Mouse (Mus musculus) heart, embryonic 13.5 days (tissue): ENCODE measurements at regions not wholly inside any gene's neighbourhood (a gene's known extent, or its start where the extent isn't known, plus 50 kb on each side); places are given as distances from the start of the nearest gene placed in this dataset.

Experiments used
- ATAC-seq: fragments of 200-750 bp; cut with Nextera tagmentation; 2 replicates; pipeline ENCODE4 v1.8.0; 2017; ENCODE audit warnings: moderate TSS enrichment; ENCODE audit not compliant: insufficient number of reproducible peaks, low FRiP score, low TSS enrichment; ENCODE audit errors: extremely low read depth
- H3K27ac ChIP-seq: fragments of 300-500 bp; sonication (generic); replicated peaks from 2 replicates; pipeline ENCODE4 v1.5.1; 2015; ENCODE audit warnings: moderate library complexity, mild to moderate bottlenecking, inconsistent platforms
- H3K27me3 ChIP-seq: fragments of 300-500 bp; sonication (generic); replicated peaks from 2 replicates; pipeline ENCODE4 v1.6.1; 2015; ENCODE audit warnings: mild to moderate bottlenecking, inconsistent platforms
- H3K36me3 ChIP-seq: fragments of 300-500 bp; sonication (generic); 2 replicates; pipeline ENCODE4 v1.6.1; 2015; ENCODE audit warnings: mild to moderate bottlenecking, inconsistent platforms
- H3K4me1 ChIP-seq: fragments of 300-500 bp; sonication (generic); 2 replicates; pipeline ENCODE4 v1.6.1; 2015; ENCODE audit warnings: inconsistent platforms
- H3K4me2 ChIP-seq: fragments of 300-500 bp; sonication (generic); 2 replicates; pipeline ENCODE4 v1.6.1; 2015; ENCODE audit warnings: inconsistent platforms, mild to moderate bottlenecking, moderate library complexity
- H3K4me3 ChIP-seq: fragments of 300-500 bp; sonication (generic); 2 replicates; pipeline ENCODE4 v1.5.1; 2015; ENCODE audit warnings: moderate library complexity, mild to moderate bottlenecking, inconsistent platforms
- H3K9ac ChIP-seq: fragments of 300-500 bp; sonication (generic); 2 replicates; pipeline ENCODE4 v1.6.1; 2015; ENCODE audit warnings: inconsistent platforms, mild to moderate bottlenecking, moderate library complexity
- H3K9me3 ChIP-seq: fragments of 300-500 bp; sonication (generic); 2 replicates; pipeline ENCODE4 v1.6.1; 2016; ENCODE audit warnings: inconsistent platforms
- WGBS: fragments of 180-500 bp; shearing (Covaris S2); methylation state at CpG from one replicate; pipeline ENCODE4 v1.1.7; 2015; ENCODE audit warnings: mixed read lengths; 5-methylcytosine and 5-hydroxymethylcytosine counted together

DNA sequence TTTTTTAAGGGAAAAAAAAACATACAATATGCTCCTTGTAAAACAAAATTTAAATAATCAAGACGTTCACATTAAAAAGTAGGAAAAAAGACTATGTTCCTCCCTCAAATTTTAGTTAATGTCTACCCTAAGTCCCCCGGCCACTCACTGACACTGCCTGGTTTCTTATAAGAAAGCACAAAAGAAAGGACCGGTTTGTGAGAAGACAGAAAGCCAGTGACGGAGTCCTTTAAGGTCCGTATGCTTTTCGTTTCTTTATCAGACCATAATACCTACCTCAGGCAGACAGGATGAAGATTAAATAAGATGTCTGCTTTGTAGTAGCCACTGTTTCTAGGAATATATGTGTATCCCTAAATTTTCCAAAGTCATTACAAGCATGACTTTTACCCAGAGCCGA, 164.3 kb downstream of the Npr3 start:
- peak overlapping the region; percentile 68 for H3K4me2 ChIP-seq
- no peak for ATAC-seq
- no peaks in the 10 kb centered on the region for H3K27me3 ChIP-seq
- WGBS, result 47% methylated on average over 7 of the region's 7 CpGs
- peak overlapping the region; percentile 59; the same call in 1 of the 2 replicates for H3K27ac ChIP-seq
- no peak overlapping the region for H3K4me3 ChIP-seq
- H3K9me3 ChIP-seq, result no peaks in the 10 kb centered on the region
- peaks cover 35% of the 10 kb centered on the region for H3K4me1 ChIP-seq
- H3K9ac ChIP-seq, result no peak overlapping the region
- H3K36me3 ChIP-seq, result no peaks in the 10 kb centered on the region

DNA sequence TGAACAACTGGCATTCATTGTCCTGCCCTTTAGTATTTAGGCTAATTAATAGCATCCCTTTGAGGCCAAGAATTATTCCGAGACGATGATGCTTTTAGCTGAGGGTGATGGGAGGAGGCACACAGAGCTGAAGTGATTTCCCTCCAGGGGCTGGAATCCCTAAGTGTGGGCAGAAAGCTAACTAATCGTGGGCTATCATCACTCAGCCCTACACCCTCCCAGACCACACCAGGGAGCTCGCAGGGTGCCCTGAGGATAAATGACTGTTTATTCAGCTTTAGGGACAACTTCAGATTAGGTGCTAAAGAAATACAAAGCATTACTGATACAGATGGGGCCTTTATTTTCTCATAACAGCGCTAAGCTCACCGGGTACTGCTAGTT, 164.7 kb downstream of the Npr3 start:
- peaks cover 35% of the 10 kb centered on the region for H3K4me1 ChIP-seq
- H3K27me3 ChIP-seq, result no peaks in the 10 kb centered on the region
- H3K9ac ChIP-seq, result peak overlapping the region; percentile 67
- H3K4me3 ChIP-seq, result peak overlapping the region; percentile 39
- no peaks in the 10 kb centered on the region for H3K36me3 ChIP-seq
- 9% methylated on average over 6 of the region's 6 CpGs for WGBS
- peak overlapping the region; percentile 68 for H3K4me2 ChIP-seq
- no peaks in the 10 kb centered on the region for H3K9me3 ChIP-seq
- peak overlapping the region; percentile 59 for H3K27ac ChIP-seq
- no peak for ATAC-seq

DNA sequence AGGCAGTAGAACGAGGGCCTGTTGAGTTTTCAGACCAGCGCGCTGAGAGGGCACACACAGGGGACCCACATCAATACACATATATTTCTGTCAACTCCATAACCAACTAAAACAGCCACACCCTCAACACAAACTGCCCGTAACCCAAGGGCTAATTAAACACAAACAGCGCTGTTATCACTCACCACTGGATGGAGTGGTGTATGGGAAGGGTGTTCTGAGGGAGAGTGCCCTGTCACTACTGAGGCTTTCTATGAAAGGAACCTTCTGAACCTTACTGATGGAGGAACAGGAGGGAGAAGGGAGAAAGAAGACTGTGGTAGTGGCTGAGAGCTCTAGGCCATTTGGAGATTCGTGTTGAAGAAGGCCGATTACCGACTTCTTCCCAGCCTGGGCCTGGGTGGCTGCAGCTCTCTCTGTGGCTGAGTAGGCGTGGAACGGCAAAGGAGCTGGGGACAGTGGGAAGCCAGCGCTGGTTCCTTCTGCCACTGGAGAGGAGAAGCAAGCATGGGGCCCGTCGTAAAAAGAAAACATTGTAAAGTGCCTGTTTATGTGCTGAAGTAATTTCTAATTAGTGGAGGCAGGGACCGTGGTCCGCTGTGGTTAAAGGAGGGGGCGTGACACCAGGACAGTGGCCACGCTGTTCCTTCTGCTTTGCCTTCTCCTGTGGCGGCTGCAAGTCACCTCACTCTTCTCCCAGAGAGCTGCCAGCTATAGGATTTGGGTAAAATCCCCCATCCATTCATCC, 165.3 kb downstream of the Npr3 start:
- Histone ChIP-seq H3K9ac (peak overlapping the region; percentile 67), H3K4me3 (peak overlapping the region; percentile 39), H3K27me3 (no peaks in the 10 kb centered on the region), H3K4me1 (peaks cover 35% of the 10 kb centered on the region), H3K36me3 (no peaks in the 10 kb centered on the region), H3K9me3 (no peaks in the 10 kb centered on the region), H3K27ac (peak overlapping the region; percentile 59), H3K4me2 (peak overlapping the region; percentile 68)
- no peak for ATAC-seq
- WGBS, result 21% methylated on average over 18 of the region's 18 CpGs

DNA sequence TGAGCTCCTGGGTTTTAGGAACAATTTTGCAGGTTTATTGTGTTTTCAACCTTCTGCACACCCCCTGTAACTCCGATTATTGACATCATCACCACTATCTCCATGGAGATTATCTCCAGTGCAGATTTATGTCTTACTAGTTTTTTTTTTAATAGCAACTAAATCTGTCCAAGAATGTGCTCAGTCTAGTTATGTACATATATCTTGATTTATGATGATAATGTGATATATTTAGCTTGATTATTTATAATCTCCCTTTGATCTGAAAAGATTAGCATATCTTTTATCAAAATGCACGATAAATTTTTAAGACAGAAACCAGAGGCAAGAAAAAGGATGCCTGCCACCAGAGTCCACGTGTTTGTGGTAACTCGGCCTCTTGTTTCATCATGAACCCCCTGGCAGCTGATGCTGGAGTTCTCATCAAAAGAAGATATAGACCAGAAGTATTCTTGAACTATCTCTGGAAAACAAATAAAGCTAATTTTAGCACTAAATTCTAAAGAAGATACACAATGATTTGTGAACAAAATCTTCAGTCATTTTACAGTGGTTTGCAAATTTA, 169.6 kb downstream of the Npr3 start:
- no peak overlapping the region for H3K27ac ChIP-seq
- no peak for ATAC-seq
- 59% methylated on average over 4 of the region's 4 CpGs for WGBS

DNA sequence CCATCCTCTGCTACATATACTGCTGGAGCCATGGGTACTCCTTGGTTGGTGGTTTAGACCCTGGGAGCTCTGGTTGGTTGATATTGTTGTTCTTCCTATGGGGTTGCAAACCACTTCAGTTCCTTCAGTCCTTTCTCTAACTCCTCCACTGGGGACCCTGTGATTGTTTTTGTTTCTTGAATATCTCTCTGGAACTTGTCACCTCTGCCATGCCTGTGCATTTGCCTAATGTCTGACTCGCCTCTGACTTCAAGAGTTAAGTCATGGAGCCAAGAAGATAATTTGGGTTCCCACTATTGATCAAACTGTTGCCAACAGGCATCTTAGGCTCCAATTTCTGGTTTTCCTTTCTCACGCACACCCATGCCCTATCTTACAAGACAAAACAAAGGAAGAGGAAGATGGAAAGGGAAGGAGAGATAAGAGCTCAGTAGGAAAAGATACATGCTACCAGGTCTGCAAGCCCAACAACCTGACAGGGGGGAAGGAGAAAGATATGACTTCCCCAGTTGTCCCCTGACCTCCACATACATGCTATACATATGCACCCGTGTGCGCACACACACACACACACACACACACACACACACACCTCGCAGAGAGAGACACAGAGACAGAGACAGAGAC, 172.3 kb downstream of the Npr3 start:
- Histone ChIP-seq H3K36me3 (no peaks in the 10 kb centered on the region), H3K9me3 (no peaks in the 10 kb centered on the region), H3K4me2 (no peak overlapping the region), H3K27me3 (no peaks in the 10 kb centered on the region), H3K9ac (no peak overlapping the region), H3K27ac (peak overlapping the region; percentile 21; the same call in 1 of the 2 replicates), H3K4me1 (no peaks in the 10 kb centered on the region), H3K4me3 (no peak overlapping the region)
- ATAC-seq, result no peak
- 66% methylated on average over 5 of the region's 5 CpGs for WGBS

More for the DNA sequence above, 169.6 kb downstream of the Npr3 start:
- Histone ChIP-seq H3K4me2 (no peak overlapping the region), H3K4me3 (no peak overlapping the region), H3K36me3 (no peaks in the 10 kb centered on the region), H3K9me3 (no peaks in the 10 kb centered on the region), H3K27me3 (no peaks in the 10 kb centered on the region), H3K4me1 (peaks cover 14% of the 10 kb centered on the region), H3K9ac (no peak overlapping the region)

DNA sequence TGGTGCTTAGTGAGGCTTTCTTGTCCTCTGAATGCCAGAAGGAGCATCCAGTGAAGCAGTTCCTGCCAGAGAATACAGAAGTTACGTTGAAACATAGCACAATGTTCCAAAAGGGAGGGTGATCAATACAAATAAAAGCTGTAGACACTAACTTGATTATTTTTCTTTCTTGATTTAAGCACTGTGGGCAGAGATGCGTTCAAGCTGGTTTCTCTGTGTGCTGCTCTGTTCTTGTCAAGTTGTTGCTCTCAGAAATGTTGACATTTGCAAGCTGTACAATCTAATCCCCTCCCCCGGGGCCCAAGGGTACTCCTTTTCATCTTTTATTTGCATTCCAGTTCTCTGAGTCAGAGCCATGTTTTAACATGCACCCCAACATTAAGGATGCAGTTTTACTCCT, 177.7 kb downstream of the Npr3 start:
- WGBS, result 25% methylated on average over 3 of the region's 3 CpGs
- no peaks in the 10 kb centered on the region for H3K36me3 ChIP-seq
- no peak for ATAC-seq

DNA sequence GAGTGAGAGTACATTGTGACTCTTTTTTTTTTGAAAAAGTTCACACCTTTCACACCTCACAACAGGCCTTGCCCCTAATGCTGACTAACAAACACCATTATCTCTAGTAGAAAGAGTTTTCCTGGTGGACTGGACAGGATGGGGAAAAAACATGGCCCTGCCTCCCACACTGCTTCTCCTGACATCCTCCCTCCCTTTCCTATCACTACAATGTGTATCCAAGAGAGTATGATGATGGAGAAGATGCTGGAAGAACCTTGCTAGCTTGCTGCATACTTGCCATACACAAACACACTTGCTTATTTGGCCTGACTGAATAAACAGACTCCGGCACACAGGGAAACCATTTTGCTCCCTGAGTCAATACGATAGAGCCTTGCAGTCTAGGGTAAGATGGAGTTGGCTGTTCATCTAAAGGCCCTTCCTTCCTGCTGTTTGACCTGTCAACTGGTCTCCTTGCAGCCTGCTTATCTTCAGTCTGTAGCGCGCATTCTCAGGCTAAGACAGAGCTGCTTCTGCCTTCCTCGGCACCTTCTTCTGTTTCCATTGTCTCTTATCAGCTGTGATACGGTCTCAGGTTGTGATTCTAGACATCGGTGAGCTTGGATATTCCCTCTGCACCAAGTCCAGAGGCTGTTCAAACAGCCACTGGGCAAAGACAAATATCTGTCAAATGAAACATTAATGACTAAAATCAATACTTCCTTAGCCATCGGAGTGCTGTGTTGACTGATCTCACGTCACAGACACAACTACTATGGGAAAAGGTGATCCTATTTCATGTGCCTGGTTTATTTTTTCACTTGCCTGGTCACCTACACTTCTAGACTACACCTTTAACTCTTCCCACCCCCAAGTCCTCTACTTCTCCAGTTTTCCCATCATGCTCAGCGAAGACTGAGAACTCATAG, 181.2 kb downstream of the Npr3 start:
- peaks cover 3% of the 10 kb centered on the region; the same call in 1 of the 2 replicates for H3K4me1 ChIP-seq
- no peak overlapping the region for H3K9ac ChIP-seq
- ATAC-seq, result peak; percentile 37; the same call in 1 of the 2 replicates
- H3K4me3 ChIP-seq, result no peak overlapping the region
- no peak overlapping the region for H3K4me2 ChIP-seq
- H3K27me3 ChIP-seq, result no peaks in the 10 kb centered on the region
- H3K27ac ChIP-seq, result peak overlapping the region; percentile 62
- H3K9me3 ChIP-seq, result no peaks in the 10 kb centered on the region
- 33% methylated on average over 10 of the region's 10 CpGs for WGBS
- no peaks in the 10 kb centered on the region for H3K36me3 ChIP-seq

More for the DNA sequence above, 177.7 kb downstream of the Npr3 start:
- H3K9ac ChIP-seq, result no peak overlapping the region
- H3K27ac ChIP-seq, result no peak overlapping the region
- no peak overlapping the region for H3K4me2 ChIP-seq
- no peak overlapping the region for H3K4me3 ChIP-seq
- no peaks in the 10 kb centered on the region for H3K9me3 ChIP-seq
- no peaks in the 10 kb centered on the region for H3K27me3 ChIP-seq
- peaks cover 3% of the 10 kb centered on the region; the same call in 1 of the 2 replicates for H3K4me1 ChIP-seq

DNA sequence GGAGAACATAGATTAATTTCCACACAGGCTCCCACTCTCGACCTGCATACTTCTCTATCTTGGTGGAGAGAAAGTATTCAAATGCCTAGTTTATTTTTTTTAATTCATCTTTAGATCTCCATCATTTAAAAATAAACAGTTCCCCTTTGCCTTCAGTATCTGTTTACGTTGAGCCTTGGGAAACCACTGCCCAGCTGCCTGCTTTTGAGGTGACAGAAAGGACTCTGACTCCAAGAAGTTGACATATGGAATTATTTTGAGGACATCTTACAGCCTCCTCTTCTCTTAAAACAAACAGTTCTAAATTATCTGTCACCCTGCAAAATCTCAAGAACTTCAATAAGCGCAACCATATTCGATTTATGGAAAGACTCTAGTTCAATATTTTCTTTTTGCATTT, 186.4 kb downstream of the Npr3 start:
- no peak overlapping the region for H3K9ac ChIP-seq
- H3K9me3 ChIP-seq, result no peaks in the 10 kb centered on the region
- no peak for ATAC-seq
- no peak overlapping the region for H3K4me2 ChIP-seq
- H3K27ac ChIP-seq, result no peak overlapping the region
- no peaks in the 10 kb centered on the region for H3K36me3 ChIP-seq
- peaks cover under 1% of the 10 kb centered on the region; the same call in 1 of the 2 replicates for H3K4me1 ChIP-seq
- WGBS, result 54% methylated on average over 4 of the region's 4 CpGs
- H3K4me3 ChIP-seq, result no peak overlapping the region
- no peaks in the 10 kb centered on the region for H3K27me3 ChIP-seq

DNA sequence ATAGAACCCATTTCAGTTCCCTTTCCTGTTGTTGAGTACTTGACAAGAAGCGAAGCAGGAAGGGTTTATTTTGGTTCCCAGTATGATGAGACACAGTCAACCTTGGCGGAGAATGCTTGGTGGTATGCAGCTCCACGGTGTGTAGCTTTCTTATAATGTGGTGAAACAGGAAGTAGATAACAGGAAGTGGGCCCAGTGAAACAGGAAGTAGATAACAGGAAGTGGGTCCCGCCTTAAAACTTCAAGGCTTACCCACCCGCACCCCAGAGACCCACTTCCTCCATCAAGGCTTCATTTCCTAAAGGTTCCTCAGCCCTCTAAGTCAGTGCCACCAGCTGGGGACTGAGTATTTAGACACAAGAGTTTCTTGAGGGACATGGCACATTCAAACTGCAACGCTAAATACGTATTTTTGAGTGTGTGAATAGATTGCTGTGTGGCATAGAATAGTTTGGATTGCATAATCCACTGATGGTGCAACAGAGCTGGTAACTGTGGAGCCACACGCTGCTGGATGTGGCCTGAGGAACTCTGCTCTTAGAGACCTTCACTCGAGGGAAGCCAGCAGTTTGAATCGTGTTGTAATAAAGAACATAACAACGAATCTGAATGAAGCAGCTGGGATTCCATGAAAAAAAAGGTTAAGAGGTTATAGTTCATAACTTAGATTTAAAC, 190.8 kb downstream of the Npr3 start:
- no peaks in the 10 kb centered on the region for H3K9me3 ChIP-seq
- no peak overlapping the region for H3K4me3 ChIP-seq
- H3K27ac ChIP-seq, result no peak overlapping the region
- ATAC-seq, result no peak
- no peaks in the 10 kb centered on the region for H3K36me3 ChIP-seq
- H3K9ac ChIP-seq, result no peak overlapping the region
- H3K4me2 ChIP-seq, result no peak overlapping the region
- WGBS, result 75% methylated on average over 11 of the region's 11 CpGs
- no peaks in the 10 kb centered on the region for H3K27me3 ChIP-seq
- peaks cover 16% of the 10 kb centered on the region for H3K4me1 ChIP-seq

DNA sequence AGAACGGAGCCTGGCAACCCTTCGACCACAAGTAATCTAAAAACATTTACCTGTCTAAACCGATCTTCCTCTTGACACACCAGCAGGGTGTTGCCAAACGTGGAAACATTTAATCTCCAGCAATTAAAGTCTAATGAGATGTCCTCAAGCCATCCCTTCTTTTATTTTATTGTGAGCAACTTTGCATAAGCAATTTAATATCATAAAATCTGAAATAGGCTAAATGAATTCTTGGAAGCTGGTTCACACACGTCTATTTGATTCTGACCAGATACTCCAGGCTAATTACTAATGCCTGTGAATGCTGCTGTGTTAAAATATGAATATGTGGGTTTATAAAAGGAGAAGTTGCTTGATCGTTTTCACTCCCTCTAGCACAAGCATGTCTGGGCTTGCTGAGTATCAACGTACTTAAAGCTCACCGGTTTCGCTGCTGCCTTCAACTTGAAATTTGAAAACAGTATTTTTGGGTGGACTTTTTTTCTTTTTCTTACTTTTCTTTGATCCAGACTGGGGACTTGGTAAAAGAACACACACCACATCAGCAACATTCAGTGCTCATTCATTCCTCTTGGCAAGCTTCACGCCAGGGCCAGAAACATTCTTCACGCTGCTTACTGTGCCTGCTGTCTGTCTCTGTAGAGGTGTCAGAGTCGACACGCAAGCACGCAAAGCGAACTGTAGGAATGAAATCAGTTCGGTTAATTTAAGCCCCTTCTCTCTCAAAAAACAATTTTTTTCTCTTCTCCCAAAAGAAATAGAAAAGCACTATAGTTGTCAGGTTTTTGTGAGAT, 194.4 kb downstream of the Npr3 start:
- Histone ChIP-seq H3K9me3 (no peaks in the 10 kb centered on the region), H3K27me3 (no peaks in the 10 kb centered on the region), H3K36me3 (no peaks in the 10 kb centered on the region), H3K27ac (0 out of 2 replicates have a peak overlapping the region, but pooled peaks have one; percentile 24), H3K4me1 (peaks cover 16% of the 10 kb centered on the region), H3K9ac (no peak overlapping the region), H3K4me2 (peak overlapping the region; percentile 20; the same call in 1 of the 2 replicates), H3K4me3 (no peak overlapping the region)
- ATAC-seq, result no peak
- 51% methylated on average over 16 of the region's 16 CpGs for WGBS
